Mouse (Mus musculus) monocyte, adult 2 months (primary cell): ENCODE results near the gene Ncs1.

Experiments
- DNase-seq, 2 experiments: peaks; one replicate each; pipeline ENCODE4 v3.0.0; 2022; ENCODE audit warnings: low spot score in 2 of 2, low read depth in 1 of 2

The Ncs1 gene

DNA sequence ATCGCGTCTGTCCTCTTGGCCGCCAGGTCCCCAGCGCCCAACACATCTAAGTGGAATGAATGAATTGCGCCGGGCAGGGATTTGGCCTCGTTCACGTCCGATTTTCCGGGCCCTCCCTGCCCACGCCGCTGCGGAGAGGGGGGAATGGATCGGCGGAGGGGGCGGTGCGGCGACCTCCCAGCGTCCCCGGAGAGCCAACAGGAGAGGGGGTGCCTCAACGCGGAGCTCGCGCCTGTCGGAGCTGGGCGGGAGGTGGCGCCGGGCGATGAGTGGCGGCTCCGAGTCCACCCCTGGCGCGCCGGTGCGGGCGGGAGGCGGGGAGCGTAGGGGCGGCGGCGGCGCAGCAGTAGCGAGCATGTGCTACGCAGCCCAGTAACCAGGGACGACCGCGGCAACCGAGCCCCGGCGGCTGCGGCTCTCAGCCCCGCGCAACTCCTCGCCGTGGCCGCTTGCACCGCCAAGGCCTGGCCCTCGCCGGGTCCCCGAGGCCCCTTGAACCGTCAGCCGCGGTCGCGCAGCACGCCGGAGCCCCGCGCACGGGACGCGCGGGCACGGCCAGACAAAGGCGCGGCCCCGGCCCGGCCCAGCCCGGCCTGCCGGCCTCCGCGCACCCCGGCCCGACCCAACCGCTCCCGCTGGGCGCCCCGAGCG, at the start of gene Ncs1:
Gene Ncs1 (plus strand): TSS at position 333 of the 651 bp plus-strand sequence.
- no peak for DNase-seq

DNA sequence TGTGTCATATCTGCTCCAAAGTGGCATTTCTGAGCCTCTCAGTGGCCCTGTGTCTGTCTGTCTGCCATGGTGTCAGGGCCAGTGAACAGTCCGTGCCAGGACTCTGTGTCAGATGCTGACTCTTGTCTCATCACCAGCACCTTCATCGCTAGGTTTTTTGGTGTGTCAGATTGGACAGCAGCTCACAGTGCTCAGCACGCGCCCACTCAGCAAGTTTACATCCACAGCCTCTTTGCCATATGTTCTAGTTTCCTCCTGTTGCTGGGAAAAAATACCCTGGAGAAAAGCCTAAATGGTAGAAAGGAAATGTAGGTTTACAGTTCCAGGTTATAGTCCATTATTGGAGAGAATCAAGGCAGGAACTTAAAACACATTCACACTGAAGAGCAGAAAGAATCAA, 47.0 kb upstream of the Ncs1 start:
- DNase-seq: no peak

DNA sequence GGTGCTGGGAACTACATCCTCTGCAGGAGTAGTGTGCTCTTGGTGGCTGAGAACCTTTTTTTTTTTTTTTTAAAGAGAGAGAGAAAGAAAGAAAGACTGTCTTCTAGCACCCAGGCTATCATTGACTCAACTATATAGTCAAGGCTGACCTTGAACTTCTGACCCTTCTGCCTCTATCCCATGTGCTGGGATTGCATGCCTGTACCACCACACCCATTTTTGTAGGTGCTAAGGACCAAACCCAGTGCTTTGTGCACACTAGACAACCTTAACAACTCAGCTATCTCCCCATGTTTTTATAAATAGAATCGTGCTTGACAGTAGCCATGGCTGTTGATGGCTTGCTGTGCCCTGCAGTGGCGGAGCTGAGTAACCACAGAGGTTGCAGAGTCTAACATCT, 45.6 kb upstream of the Ncs1 start:
- DNase-seq: no peak

DNA sequence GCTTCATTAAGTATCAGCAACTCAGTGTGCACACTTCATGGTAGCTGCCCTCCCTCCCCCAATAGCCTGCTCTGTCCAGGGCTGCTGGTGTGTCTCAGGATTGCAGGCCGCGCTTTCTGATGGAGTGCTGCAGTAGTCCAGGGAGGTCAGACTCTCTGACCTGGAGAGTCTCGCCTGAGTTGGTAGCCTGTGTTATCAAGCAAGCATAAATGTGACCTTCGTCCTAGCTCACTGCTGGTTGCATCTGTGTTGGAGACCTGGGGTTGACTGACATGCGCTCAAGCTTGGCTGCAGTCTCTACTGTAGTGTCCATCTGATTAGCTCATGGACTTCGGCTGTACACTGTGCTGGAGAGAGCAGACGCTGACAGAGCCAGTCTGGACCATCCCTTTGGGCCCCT, 43.8 kb upstream of the Ncs1 start:
- no peak for DNase-seq

DNA sequence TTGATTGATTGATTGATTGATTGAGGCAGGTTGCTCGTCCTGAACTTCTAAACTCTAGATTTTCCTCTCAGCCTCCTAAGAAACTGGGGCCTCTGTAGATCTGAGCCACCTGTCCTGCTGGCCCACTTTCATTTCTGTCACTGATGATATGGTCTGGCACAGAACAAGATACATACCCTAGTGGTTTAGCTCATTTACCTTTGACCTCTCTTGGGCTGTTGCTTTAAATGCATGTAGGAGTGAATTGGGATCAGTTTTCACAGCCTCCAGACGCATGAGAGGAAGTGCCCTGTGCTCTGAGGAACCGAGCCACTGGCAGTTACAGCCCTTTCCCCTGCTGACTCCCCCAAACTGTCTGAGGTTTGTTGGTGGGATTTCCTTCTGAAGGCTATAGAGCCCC, 43.3 kb upstream of the Ncs1 start:
- DNase-seq: no peak

DNA sequence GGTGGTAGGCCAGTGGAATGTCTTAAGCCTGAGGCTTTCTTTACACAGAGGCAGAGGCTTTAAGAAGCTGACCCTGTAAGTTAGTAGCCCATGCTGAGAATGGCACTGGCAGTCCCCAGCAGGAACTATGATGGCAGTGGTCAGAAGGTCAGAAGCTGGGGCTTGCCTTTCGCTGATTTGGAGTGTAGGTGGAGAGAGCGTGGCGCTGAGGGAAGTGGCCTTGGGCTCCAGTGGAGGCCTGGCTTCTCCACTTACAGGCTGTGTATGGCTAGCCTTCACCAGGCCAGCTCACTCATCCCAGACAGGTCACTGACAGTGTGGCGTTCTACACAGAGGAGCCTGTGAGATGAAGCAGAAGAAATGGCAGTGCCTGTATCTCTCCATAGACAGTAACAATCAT, 42.7 kb upstream of the Ncs1 start:
- no peak for DNase-seq

DNA sequence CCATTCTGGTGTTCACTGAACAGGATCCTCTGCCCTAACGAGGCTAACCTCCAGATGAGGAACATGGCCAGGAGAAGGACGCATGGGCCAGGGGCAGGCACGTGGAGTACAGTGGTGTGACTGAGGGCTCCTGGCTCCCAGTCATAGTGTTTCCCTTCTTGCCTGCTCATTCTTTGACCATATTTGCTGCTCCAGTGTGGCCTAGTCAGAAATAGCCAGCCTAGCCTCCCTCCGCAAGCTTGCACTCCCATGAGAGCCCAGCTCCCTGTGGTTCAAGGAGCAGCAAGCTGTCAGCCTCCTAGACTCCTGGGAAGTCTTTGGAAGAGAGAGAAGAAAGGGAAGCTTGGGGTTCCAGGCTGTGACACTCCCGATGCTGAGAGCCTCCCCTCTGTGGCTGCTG, 40.9 kb upstream of the Ncs1 start:
- DNase-seq: no peak

DNA sequence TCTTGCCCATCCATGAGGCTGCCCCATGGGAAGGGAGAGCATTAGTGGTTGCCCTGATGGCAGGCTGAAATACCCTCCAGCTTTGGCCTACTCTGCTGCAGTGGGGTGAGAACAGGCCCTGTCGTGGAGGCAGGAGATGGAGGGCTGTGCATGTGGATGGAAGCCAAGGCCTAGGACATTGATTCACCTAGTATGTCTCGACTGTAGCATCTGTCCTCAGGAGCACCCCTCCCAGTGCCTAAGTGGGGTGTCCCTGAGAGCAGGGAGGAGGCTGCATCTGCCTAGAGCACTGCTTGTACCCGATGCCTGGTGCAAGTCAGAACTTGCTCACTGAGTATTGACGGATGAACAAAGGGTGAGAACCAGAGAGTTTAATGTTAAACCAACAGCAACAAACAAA, 39.4 kb upstream of the Ncs1 start:
- no peak for DNase-seq

DNA sequence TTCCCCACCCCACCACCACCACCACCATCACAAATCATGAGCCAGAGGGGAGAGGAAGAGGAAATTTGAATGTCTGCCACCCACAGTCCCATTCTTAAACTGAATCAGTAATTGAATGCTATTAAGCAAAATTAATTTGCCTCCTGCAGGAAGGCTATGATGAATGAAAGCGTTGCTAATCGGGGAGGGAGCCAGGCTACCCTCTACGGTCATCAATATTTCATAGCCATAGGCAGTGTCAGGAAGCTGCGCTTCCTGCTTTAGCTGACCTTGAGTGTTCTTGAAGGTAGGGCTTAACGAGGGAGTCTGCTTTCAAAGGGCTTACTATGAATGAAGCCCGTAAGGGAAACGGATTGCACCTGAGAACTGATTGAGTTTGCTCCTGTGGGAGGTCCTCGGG, 38.7 kb upstream of the Ncs1 start:
- no peak for DNase-seq

DNA sequence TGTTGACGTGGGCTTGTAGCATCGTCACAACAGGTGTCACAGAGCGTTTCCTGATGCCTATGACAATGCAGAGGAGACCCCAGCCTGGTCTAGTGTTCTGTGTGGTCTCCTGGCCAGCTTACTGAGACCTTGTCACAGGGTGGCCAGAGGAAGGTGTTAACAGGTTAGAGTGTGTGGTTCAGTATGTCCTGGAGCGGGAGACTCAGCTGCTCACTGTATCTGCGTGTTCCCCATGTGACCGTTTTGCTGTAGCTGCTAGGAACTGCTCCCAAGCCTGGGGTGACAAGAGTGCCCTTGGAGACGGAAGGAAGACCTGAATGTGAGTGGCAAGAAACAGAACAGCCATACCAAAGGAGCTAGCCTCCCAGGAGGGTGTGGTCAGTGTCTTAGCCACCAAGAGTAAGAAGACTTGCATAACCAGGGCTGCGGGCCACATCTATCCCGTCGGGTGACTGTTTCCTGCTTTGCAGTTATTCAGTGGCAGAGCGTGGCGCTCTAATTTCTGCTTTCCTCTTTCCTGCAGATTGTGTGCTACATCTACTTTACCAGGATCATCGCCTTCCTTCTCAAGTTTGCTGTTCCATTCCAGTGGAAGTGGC, 37.0 kb upstream of the Ncs1 start:
- peak; percentile 34 to 50 for DNase-seq

DNA sequence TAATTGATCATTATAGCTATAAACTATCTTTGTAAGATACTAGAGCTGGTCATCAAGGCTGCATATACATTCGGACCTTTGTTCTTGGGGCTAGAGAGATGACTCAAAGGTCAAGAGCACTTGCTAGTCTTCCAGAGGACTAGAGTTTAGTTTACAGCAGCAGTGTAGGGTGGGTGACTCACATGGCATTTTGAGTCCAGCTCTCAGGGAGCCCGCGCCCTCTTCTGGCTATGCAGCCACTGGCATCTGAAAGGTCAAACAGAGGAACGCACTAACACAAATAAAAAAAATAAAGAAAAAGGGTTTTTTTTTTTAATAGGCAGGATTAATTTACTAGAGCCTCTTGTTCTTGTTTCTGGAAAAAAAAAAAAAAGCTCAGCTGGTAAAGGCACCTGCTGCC, 36.1 kb upstream of the Ncs1 start:
- DNase-seq: no peak

DNA sequence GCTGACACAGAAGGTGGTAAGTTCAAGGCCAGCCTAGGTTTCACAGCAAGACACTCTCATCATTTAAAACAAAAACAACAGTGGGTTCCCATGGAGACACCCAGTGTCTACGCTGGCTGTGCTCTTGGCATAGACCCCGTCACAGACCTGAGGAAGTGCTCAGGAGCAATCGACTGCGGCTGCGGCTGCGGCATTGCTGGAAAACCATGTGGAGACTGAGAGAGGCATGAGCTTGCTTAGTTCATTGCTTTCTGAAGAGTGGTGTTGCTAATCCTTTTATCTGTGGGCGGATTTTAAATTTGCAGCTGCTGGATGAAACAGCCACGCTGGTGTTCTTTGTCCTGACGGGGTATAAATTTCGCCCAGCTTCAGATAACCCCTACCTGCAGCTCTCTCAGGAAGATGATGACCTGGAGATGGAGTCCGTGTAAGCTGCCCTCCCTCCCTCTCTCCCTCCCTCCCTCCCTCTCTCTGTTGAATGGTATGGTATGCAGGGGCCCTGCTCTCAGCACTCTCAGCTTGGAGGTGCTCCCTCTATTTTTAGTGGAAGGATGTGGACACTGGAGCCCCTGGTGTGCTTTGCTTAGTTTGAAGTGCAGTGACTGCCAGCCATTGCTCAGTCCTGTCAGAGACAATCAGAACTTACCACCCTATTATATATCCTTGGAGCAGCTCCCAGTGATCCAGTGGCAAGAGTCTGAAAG, 35.3 kb upstream of the Ncs1 start:
- no peak for DNase-seq

DNA sequence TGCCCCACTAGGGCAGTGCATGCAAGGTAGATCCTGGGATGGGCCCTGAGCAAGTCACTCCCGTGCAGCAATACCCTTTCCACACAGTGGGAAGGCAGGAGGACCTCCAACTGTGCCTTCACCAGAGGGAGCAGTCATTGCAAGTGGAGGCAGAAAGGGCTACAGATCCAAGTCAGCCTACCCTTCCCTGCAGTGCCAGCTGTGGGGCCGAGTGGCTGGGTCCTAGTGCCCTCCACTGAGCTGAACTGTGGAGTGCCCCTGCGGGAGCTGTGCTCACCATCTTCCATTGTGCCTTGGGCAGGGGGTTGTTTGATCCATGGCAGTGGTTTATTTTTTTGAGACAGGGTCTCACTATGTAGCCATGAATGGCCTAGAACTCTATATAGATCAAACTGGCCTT, 34.4 kb upstream of the Ncs1 start:
- DNase-seq: no peak

DNA sequence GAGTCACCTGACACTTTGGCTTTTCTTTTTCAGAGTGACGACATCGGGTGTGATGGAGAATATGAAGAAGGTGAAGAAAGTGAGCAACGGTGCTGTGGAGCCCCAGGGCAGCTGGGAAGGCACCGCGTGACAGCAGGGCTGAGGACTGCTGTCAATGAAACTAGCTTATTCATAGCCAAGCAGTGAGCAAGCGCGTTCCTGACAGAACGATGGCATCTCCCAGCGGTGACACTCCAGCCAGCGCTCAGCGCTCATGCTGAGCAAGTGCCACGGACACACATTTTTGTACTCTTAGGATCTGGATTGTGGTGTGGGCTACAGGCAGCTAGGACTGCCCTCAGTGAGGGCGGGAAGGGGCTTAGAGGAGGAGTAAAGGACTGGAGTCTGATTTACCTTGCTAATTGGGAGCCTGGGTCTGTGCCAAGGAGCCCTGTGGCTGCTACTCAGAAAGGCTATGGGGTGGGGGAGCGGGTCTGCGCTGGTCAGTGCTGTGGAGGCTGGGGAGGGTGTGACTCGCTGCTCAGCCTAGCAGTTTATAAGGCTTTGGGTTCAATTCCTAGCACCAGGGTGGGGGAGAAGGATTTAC, 31.3 kb upstream of the Ncs1 start:
- no peak for DNase-seq

DNA sequence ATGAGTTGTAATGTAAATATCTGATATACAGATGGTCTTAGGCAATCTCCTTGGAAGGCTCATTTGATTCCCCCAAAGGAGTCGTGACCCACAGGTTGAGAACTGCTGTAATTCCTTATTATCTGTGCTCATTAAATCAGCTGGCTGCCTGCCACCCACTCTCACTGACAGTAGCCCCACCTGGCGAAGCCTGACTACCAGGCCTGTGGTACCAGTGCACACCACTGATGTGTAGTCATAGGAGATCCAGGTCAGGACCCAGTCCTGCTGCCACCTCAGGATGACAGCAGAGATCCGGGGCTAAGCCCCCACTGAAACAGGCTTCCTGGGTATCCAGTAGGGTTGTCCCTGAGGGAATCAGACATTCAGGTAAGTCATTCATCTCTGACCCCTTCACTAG, 27.0 kb upstream of the Ncs1 start:
- no peak for DNase-seq

DNA sequence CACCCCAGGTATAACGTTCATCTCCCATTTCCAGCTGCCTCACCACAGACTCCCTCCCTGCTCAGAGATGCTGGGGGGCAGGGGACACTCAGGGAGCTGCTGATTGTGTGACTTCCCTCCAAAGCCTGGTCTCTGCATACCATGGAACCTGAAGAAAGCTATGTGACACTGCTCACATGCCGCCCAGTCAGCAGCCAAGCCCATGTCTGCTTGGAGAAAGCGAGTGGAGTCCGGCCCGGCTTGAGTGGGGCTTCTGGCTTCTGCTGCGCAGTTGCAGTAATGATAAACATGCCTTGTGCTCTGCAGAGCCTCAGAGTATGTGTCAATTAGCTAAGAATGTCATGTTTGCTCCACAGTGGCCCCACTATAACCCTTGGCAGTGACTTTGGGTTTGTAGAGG, 26.2 kb upstream of the Ncs1 start:
- DNase-seq: no peak

DNA sequence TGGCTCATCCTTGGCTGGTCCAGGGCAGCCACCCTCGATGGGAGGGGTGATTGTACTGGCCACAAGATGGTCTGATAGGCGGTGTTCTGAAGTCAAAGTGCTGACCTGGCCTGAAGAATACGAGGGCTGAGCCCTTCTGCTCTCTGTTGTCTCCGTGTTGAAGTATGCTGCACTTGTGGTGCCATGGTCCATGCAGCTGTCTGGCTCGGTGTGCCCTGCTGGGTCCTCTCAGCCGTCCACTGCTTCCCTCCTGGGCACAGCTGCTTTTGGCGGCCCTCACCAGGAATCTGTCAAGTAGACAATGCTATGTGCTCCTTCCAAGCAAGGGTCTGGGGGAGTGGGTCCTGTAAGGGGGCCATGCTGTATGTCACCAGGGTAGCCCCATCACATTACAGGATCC, 24.8 kb upstream of the Ncs1 start:
- DNase-seq: no peak

DNA sequence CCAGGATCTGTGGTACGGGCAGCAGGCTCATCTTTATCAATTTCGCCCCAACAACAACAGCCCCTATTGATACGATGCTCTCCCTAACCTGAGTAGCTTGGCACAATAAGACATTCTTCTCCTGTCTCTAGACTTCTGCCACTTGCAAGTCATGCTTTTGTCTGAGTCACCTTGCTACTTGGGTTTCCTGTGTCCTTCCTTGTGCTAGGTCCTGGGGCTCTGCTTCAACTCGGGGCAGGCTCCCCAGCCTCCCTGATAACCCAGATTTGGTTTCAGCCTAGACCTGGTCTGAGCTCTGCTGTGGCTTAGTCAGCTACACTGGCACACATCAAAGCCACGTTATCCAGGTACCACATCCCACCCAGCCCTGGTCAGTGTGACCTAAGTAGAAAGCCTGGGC, 24.0 kb upstream of the Ncs1 start:
- DNase-seq: no peak

DNA sequence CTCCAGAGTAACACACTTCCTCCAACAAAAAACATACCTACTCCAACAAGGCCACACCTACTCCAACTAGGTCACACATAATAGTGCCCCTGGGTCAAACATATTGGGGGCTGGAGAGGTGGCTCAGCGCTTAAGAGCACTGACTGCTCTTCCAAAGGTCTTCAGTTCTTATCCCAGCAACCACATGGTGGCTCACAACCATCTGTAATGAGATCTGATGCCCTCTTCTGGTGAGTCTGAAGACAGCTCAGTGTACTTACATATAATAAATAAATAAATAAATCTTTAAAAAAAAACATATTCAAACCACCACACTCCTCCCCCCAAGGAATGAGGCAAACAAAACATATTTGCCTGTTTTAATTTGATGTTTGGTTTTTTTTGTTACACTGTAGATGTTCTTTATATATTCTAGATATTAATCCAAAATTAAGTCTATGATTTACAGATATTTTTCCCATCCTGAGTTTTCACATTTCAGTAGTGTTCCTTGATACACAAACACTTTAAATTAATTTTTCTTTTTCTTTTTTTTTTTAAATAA, 16.8 kb upstream of the Ncs1 start:
- DNase-seq: no peak

DNA sequence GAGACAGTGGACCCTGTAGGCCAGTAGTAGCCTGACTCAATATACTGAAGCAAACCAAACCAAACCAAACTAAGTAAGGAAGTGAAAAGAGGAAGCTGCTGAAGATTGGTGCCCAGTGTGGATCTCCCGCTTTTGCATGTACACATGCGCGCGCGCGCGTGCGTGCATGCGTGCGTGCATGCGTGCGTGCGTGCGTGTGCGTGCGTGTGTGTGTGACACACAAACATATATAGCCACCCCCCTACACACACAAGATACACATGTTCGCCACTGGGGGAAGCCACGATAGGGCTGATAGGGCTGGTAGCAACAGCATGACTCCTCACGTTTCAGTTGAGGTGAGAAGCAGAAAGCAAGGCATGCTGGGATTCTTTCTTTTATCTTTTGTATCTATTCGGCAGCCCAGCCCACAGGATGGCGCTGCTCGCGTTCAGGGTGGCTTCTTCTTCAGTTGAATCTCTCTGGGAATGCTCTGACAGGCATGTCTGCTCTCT, 6.4 kb upstream of the Ncs1 start:
- peak; percentile 24 to 40 for DNase-seq

DNA sequence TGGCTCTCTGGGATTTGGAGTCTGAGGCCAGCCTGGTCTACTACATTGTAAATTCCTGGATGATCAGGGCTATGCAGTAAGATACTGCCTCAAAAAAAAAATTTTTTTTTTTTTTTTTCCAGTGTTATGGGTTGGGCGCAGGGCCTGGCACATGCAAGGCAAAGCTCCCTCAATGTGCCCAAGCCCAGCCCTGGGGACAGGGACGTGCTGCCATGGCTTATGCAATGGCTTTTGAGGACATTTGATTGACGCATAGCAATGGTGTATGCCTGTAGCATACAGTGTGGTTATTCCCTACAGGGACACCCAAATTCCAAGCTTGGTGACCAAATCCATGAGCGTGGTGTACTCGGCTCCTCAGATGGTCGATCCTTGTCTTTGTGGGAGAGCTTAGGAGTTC, 5.8 kb upstream of the Ncs1 start:
- DNase-seq: no peak

DNA sequence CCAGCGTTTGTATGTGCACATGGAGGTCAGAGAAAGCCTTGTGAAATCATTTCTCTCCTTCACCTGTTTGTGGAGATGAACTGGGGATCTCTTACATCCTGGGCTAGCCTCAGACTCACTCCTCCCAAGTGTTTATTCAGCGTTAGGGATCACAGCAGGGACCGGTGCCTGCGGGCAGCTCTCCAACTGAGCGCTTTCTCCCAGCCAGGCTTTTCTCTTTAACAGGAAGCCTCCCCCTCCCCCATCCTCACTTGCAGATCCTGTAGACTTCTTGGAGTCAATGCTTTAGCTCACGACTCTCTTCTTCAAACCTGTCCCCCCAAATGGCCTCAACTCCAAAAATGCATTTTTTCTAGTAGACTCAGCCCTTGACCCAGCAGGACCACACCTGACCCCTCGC, 4.0 kb upstream of the Ncs1 start:
- no peak for DNase-seq
